Mouse (Mus musculus) embryonic facial prominence, embryonic 13.5 days (tissue): ENCODE results near the gene Zdhhc11. TPM values are rescaled to one million over a fixed set of nuclear protein-coding genes. Genes with fewer than 3 reads are reported as not detected.
"Not testable (repeated sequence)": the region's sequence is repeated elsewhere in the genome, so short reads cannot be mapped to it uniquely, and the experiment has no call there.

ENCODE experiments used
- ATAC-seq: fragments of 200-750 bp; cut with Nextera tagmentation; 2 replicates; pipeline ENCODE4 v1.8.0; 2017; ENCODE audit warnings: low read depth; ENCODE audit not compliant: insufficient number of reproducible peaks, insufficient read depth, low FRiP score, low TSS enrichment
- H3K27ac ChIP-seq: fragments of 300-500 bp; sonication (generic); 2 replicates; pipeline ENCODE4 v1.5.1; 2015; ENCODE audit warnings: moderate library complexity, mild to moderate bottlenecking, inconsistent platforms
- H3K27me3 ChIP-seq: fragments of 300-500 bp; sonication (generic); 2 replicates; pipeline ENCODE4 v1.6.1; 2015; ENCODE audit warnings: mild to moderate bottlenecking, inconsistent platforms
- H3K36me3 ChIP-seq: fragments of 300-500 bp; sonication (generic); 2 replicates; pipeline ENCODE4 v1.6.1; 2015; ENCODE audit warnings: mild to moderate bottlenecking, inconsistent platforms
- H3K4me1 ChIP-seq: fragments of 300-500 bp; sonication (generic); 2 replicates; pipeline ENCODE4 v1.6.1; 2015; ENCODE audit warnings: inconsistent platforms
- H3K4me2 ChIP-seq: fragments of 300-500 bp; sonication (generic); 2 replicates; pipeline ENCODE4 v1.6.1; 2015; ENCODE audit warnings: moderate library complexity, mild to moderate bottlenecking, inconsistent platforms
- H3K4me3 ChIP-seq: fragments of 300-500 bp; sonication (generic); 2 replicates; pipeline ENCODE4 v1.5.1; 2015; ENCODE audit warnings: mild to moderate bottlenecking, inconsistent platforms
- H3K9ac ChIP-seq: fragments of 300-500 bp; sonication (generic); 2 replicates; pipeline ENCODE4 v1.6.1; 2015; ENCODE audit warnings: mild to moderate bottlenecking, inconsistent platforms
- H3K9me3 ChIP-seq: fragments of 300-500 bp; sonication (generic); 2 replicates; pipeline ENCODE4 v1.6.1; 2016; ENCODE audit warnings: inconsistent platforms
- WGBS: fragments of 180-500 bp; shearing (Covaris S2); methylation state at CpG from one replicate; pipeline ENCODE4 v1.1.7; 2015; ENCODE audit warnings: mixed read lengths; 5-methylcytosine and 5-hydroxymethylcytosine counted together
- polyA plus RNA-seq: library from polyadenylated mRNA; unstranded; fragments of >200 nt; fragmentation: Nextera tagmentation; extraction: Ambion mirVana; gene quantifications from 2 replicates; pipeline ENCODE4 v1.2.1, GENCODE M21; 2015

The Zdhhc11 gene
- polyA plus RNA-seq, 1 experiment from 2014 or later: not detected

GRCm38 (mm10) chr13:74008216-74008615, 44.6 kb downstream of the Zdhhc11 start:
- not testable (repeated sequence) for H3K4me3 ChIP-seq, H3K4me2 ChIP-seq, H3K27ac ChIP-seq, H3K36me3 ChIP-seq, ATAC-seq, H3K9ac ChIP-seq, H3K9me3 ChIP-seq
- Histone ChIP-seq H3K4me1 (peaks cover 28% of the 10 kb centered on the region), H3K27me3 (peaks cover 37% of the 10 kb centered on the region)
- 67% methylated on average over 2 of the region's 2 CpGs for WGBS

GRCm38 (mm10) chr13:74008948-74009718, 45.5 kb downstream of the Zdhhc11 start, which contains the start of gene Tppp:
TSS of gene Tppp (plus strand) at chr13:74009407.
- Histone ChIP-seq H3K4me3 (peak within 1 kb of the TSS; percentile 55), H3K4me1 (peaks cover 28% of the 10 kb centered on the region), H3K9me3 (no peaks in the 10 kb centered on the region), H3K4me2 (peak within 1 kb of the TSS; percentile 99), H3K36me3 (no peaks in the 10 kb centered on the region), H3K27ac (no peak within 1 kb of the TSS), H3K9ac (peak within 1 kb of the TSS; percentile 67), H3K27me3 (peaks cover 37% of the 10 kb centered on the region)
- peak; percentile 92 for ATAC-seq
- WGBS: under 1% methylated on average over 56 of the region's 56 CpGs

GRCm38 (mm10) chr13:74009791-74010614, 46.4 kb downstream of the Zdhhc11 start:
- Histone ChIP-seq H3K36me3 (no peaks in the 10 kb centered on the region), H3K27me3 (peaks cover 37% of the 10 kb centered on the region), H3K9me3 (no peaks in the 10 kb centered on the region), H3K27ac (no peak overlapping the region), H3K4me3 (peak overlapping the region; percentile 55), H3K4me1 (peaks cover 21% of the 10 kb centered on the region; the same call in 1 of the 2 replicates), H3K9ac (peak overlapping the region; percentile 67), H3K4me2 (peak overlapping the region; percentile 99)
- under 1% methylated on average over 55 of the region's 55 CpGs for WGBS
- ATAC-seq: peak; percentile 16; the same call in 1 of the 2 replicates

- peak overlapping the region; percentile 99 for H3K4me2 ChIP-seq
- no peak overlapping the region for H3K9ac ChIP-seq
- 15% methylated on average over 3 of the region's 3 CpGs for WGBS
- peaks cover 37% of the 10 kb centered on the region for H3K27me3 ChIP-seq
- ATAC-seq: no peak
- H3K27ac ChIP-seq: no peak overlapping the region
- H3K4me3 ChIP-seq: peak overlapping the region; percentile 55
- H3K4me1 ChIP-seq: peaks cover 21% of the 10 kb centered on the region; the same call in 1 of the 2 replicates
- H3K9me3 ChIP-seq: no peaks in the 10 kb centered on the region
- no peaks in the 10 kb centered on the region for H3K36me3 ChIP-seq
Measured at GRCm38 (mm10) chr13:74010678-74011077, 47.0 kb downstream of the Zdhhc11 start.

- H3K4me3 ChIP-seq: no peak overlapping the region
- no peak overlapping the region for H3K27ac ChIP-seq
- peaks cover 11% of the 10 kb centered on the region for H3K27me3 ChIP-seq
- H3K9ac ChIP-seq: no peak overlapping the region
- H3K36me3 ChIP-seq: no peaks in the 10 kb centered on the region
- H3K4me1 ChIP-seq: 0 out of 2 replicates have a peak, but pooled peaks cover 2% of the 10 kb centered on the region
- no peak overlapping the region for H3K4me2 ChIP-seq
- no peak for ATAC-seq
- WGBS: 67% methylated on average over 4 of the region's 4 CpGs
- no peaks in the 10 kb centered on the region for H3K9me3 ChIP-seq
Measured at GRCm38 (mm10) chr13:74015908-74016307, 52.3 kb downstream of the Zdhhc11 start.

- no peaks in the 10 kb centered on the region for H3K9me3 ChIP-seq
- H3K27me3 ChIP-seq: no peaks in the 10 kb centered on the region
- H3K9ac ChIP-seq: no peak overlapping the region
- no peak for ATAC-seq
- no peak overlapping the region for H3K27ac ChIP-seq
- H3K36me3 ChIP-seq: no peaks in the 10 kb centered on the region
- H3K4me3 ChIP-seq: no peak overlapping the region
- no peaks in the 10 kb centered on the region for H3K4me1 ChIP-seq
- no peak overlapping the region for H3K4me2 ChIP-seq
- 63% methylated on average over 4 of the region's 4 CpGs for WGBS
Measured at GRCm38 (mm10) chr13:74017426-74017825, 53.8 kb downstream of the Zdhhc11 start.

- H3K36me3 ChIP-seq, H3K9me3 ChIP-seq, H3K27ac ChIP-seq, H3K27me3 ChIP-seq, H3K4me2 ChIP-seq, ATAC-seq, H3K4me3 ChIP-seq, H3K9ac ChIP-seq, H3K4me1 ChIP-seq: not testable (repeated sequence)
- WGBS: 80% methylated on average over 8 of the region's 8 CpGs
Measured at GRCm38 (mm10) chr13:74019006-74019405, 55.4 kb downstream of the Zdhhc11 start.

GRCm38 (mm10) chr13:74025151-74026081, 61.8 kb downstream of the Zdhhc11 start:
- Histone ChIP-seq H3K27me3 (no peaks in the 10 kb centered on the region), H3K4me3 (no peak overlapping the region), H3K36me3 (no peaks in the 10 kb centered on the region), H3K9ac (no peak overlapping the region), H3K4me2 (no peak overlapping the region), H3K9me3 (no peaks in the 10 kb centered on the region), H3K4me1 (no peaks in the 10 kb centered on the region), H3K27ac (no peak overlapping the region)
- 79% methylated on average over 4 of the region's 4 CpGs for WGBS
- no peak for ATAC-seq

GRCm38 (mm10) chr13:74026215-74026614, 62.6 kb downstream of the Zdhhc11 start:
- no peak for ATAC-seq
- Histone ChIP-seq H3K9ac (no peak overlapping the region), H3K4me2 (no peak overlapping the region), H3K4me1 (no peaks in the 10 kb centered on the region), H3K27ac (no peak overlapping the region), H3K9me3 (no peaks in the 10 kb centered on the region), H3K4me3 (no peak overlapping the region), H3K27me3 (no peaks in the 10 kb centered on the region), H3K36me3 (no peaks in the 10 kb centered on the region)
- 13% methylated on average over 2 of the region's 2 CpGs for WGBS

- WGBS: 55% methylated on average over 2 of the region's 2 CpGs
- no peak overlapping the region for H3K27ac ChIP-seq
- H3K27me3 ChIP-seq: no peaks in the 10 kb centered on the region
- H3K4me3 ChIP-seq: no peak overlapping the region
- no peak for ATAC-seq
- no peak overlapping the region for H3K9ac ChIP-seq
- H3K4me1 ChIP-seq: no peaks in the 10 kb centered on the region
- no peak overlapping the region for H3K4me2 ChIP-seq
- H3K36me3 ChIP-seq: no peaks in the 10 kb centered on the region
- H3K9me3 ChIP-seq: no peaks in the 10 kb centered on the region
Measured at GRCm38 (mm10) chr13:74028116-74028515, 64.5 kb downstream of the Zdhhc11 start.

GRCm38 (mm10) chr13:74029013-74029412, 65.4 kb downstream of the Zdhhc11 start:
- no peak for ATAC-seq
- WGBS: 73% methylated on average over 2 of the region's 2 CpGs

More at GRCm38 (mm10) chr13:74029013-74029412, 65.4 kb downstream of the Zdhhc11 start:
- Histone ChIP-seq H3K4me2 (no peak overlapping the region), H3K27me3 (no peaks in the 10 kb centered on the region), H3K27ac (no peak overlapping the region), H3K4me1 (no peaks in the 10 kb centered on the region), H3K4me3 (no peak overlapping the region), H3K9ac (no peak overlapping the region), H3K9me3 (no peaks in the 10 kb centered on the region), H3K36me3 (no peaks in the 10 kb centered on the region)
